Mouse (Mus musculus) adrenal gland, adult 8-10 months (tissue): Measurements from ENCODE around the gene Rdm1. TPM values are rescaled to one million over a fixed set of nuclear protein-coding genes. Genes with fewer than 3 reads are reported as not detected.
"Not testable (repeated sequence)": the region's sequence is repeated elsewhere in the genome, so short reads cannot be mapped to it uniquely, and the experiment has no call there.

Experiments
- DNase-seq: peaks from one replicate; pipeline ENCODE4 v3.0.0; 2022
- total RNA-seq, 4 experiments: library from RNA; stranded (reverse); gene quantifications; 2 replicates each; pipeline ENCODE4 v1.2.4; 2022

Gene Rdm1
- total RNA-seq, 4 experiments from 2014 or later: 30.5 to 45.6 (median 33.6) TPM

DNA sequence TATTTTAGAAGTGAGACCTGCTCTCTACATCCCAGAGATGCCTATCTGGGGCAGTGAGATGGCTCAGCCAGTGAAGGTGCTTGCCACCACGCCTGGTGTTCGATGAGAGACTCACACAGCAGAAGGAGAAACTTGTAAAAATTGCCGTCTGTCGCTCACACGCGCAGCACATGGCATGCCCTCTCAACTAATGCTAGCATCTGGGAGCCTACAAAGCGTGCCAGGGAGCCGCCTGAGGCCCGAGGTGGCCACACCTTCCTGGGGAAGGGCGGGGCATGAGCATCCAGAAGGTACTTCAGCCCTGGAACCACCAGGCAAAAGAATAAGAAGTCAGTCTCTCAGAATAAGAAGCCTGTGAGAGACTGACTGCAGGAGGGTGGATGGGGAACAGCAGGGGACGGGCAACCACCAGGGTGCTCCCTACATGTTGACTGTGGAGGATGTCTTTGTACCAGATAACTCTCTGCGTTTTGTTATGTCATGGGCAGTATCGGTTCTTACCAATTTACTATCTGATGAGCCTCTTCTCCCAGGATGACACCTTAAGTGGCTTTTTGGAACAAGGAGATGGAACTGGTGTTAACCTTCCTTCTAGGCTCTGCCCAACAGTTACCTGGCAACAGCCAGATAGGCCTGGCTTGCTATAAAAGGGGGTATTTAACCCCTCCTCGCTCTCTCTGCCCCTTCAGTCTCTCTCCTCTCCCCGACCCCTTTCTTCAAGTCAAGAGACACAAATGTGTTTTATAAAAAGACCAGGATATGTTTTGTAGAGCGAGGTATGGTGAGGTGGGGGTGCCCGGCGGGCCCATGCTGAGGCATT, 9.8 kb upstream of the Rdm1 start:
- DNase-seq: no peak

DNA sequence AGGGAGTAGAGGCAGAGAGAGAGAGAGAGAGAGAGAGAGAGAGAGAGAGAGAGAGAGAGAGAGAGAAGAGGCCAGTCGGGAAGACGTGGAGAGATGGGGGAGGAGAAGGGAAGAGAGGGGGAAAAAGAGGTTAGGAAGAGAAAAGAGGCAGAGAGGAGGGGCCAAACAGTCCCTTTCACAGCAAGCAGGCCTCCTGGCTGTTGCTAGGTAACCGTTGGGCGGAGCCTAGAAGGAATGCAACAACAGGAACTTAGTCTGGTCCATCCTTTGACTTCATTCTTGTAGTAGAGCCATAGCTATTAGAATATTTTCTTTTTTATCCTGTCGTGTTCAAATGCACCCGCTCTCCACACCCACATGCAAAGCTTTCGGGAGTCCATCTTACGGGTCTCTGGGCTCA, 9.1 kb upstream of the Rdm1 start:
- peak; percentile 29 for DNase-seq

DNA sequence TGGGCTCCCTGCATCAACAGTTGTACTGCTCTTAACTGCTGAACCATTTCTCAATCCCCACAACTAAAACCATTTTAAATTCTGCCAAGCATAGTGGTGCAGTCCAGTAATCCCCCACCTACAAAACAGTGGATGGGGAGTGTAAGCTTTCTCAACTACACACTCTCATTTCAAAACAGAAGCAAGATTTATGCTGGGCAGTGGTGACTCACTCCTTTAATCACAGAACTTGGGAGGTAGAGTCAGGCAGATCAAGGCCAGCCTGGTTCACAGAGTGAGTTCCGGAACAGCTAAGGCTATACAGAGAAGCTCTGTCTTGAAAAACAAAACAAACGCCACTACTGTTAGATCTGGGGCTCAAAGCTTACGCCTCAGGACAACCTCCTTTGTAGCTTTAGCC, 8.4 kb upstream of the Rdm1 start:
- peak; percentile 37 for DNase-seq

DNA sequence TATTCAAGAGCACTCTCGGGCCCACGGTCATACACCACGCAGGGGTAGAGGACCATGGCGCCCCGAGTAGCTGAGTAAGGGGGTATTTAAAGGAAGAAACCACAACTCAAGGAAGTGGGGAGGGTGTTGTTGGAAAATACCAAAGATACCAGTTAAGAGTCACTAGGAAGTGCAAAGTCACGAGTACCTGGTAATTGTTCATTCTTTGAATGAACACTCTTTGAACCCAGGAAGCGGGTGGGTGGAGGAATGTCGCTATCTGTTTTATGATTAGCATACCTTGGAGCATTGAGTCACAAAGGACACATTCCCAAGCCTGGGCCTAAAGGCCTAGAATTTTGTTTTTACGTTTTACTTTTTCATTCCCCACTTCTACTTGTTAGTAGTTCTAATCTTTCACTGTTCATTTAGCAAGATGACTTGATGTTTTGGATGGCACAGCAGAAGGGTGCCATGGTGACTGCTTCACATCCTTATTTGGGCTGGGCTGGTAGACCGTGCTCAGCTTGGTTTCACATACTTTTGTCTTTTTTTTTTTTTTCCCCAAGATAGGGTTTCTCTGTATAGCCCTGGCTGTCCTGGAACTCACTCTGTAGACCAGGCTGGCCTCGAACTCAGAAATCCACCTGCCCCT, 6.9 kb upstream of the Rdm1 start:
- DNase-seq: not testable (repeated sequence)

DNA sequence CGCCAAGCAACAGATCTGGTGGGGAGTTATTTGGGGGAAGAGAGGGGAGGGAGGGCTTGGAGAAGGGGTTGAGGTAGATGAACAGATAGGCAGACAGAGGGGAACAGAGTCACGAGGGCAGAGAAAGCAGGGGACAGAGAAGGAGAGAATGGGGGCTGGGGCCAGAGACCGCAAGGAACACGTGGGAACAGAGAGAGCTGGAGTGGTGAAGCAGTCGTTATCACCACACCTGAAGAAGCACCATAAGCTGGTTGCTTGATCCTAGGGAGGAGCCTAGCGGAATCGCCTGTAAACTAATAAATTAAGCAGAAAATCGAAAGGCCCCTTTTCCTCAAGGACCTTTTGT, 373 bp upstream of the Rdm1 start:
- peak; percentile 24 for DNase-seq

DNA sequence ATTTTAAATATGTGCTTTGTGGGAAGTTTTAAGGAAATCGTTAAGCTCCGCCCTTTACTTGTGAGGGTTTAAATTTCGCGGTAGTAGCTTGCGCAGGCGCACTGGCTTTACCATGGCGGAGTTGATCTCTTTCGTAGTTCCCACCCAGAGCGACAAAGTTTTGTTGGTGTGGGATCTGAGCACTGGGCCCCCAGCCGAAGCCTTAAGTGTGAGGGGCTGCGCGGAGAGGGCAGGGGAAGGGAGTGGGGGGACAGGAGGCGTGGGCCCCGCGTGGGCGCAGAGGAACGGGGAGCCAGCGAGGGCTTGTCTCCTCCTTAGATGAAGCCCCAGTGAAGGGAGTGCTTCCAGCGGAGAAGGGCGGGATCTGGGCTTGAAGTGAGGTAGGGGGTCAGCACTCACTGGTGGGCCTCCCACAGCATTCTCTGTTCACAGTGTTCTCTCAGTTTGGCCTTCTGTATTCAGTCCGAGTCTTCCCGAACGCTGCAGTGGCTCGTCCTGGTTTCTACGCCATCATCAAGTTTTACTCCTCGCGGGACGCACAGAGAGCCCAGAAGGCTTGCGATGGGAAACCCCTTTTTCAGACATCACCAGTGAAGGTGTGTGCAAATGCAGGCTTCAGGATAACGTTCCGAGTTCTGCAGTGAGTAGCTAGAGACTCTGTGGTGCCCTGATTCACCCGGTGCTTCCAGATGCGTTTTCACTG, 1.0 kb downstream of the Rdm1 start:
- peak; percentile 78 for DNase-seq

DNA sequence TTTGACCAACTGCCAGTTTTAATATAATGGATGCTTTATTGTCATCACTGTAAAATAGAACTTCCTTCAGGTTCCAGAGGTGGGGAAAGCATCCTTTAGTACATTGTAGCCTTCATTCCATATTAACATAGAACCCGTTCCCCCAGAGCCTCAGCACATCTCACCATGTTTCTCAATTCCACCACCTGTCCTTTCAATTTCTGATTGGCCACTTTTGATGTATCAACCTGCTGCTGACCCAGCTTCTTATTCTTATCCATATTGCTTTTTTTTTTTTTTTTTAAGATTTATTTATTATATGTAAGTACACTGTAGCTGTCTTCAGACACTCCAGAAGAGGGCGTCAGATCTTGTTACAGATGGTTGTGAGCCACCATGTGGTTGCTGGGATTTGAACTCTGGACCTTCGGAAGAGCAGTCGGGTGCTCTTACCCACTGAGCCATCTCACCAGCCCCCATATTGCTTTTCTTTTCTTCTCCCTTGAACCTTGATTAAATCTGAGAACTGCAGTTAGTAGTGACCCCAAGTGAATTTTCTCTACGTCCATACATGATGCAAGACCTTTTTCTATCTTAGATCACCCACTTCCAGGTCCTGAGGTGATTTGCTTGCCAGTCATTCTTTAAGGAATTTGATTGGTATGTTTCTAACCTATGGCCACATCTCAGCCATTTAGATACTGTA, 1.9 kb downstream of the Rdm1 start:
- not testable (repeated sequence) for DNase-seq

DNA sequence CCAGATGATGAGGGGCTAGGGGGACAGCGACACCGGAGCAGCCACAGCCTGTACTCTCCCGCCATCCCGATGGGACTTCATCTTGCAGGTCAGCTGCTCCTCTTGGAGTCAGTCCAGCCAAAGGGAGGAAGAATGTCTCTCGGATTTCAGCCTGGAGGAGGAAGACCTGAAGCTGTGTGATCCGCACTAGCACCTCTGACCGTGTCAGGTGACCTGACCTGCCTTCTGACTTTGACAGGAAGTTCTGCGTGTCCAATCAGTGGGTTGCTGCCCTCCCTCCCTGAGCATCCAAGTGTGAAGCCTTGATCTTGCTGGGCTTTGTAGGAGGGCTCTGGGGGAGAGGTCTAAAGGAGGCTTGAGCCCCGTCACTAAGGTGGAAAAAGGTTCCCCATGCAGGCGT, 8.7 kb downstream of the Rdm1 start:
- no peak for DNase-seq

DNA sequence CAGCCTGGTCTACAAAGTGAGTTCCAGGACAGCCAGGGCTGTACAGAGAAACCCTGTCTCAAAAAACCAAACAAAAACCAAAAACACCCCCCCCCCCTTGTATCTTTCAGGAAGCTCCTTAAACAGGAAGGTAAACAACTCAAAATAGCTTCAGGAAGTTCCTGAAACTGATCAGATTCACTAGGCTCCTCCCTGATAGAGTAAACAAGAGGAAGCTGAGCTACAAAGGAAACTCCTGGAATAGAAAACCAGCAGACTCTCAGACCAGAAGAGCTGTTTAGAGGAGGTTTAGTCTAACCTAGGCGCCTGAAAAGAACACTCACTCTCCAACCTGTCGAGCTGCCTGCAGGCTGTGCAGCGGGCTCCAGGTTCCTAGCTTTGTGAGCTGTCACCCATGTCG, 12.8 kb downstream of the Rdm1 start:
- DNase-seq: no peak

DNA sequence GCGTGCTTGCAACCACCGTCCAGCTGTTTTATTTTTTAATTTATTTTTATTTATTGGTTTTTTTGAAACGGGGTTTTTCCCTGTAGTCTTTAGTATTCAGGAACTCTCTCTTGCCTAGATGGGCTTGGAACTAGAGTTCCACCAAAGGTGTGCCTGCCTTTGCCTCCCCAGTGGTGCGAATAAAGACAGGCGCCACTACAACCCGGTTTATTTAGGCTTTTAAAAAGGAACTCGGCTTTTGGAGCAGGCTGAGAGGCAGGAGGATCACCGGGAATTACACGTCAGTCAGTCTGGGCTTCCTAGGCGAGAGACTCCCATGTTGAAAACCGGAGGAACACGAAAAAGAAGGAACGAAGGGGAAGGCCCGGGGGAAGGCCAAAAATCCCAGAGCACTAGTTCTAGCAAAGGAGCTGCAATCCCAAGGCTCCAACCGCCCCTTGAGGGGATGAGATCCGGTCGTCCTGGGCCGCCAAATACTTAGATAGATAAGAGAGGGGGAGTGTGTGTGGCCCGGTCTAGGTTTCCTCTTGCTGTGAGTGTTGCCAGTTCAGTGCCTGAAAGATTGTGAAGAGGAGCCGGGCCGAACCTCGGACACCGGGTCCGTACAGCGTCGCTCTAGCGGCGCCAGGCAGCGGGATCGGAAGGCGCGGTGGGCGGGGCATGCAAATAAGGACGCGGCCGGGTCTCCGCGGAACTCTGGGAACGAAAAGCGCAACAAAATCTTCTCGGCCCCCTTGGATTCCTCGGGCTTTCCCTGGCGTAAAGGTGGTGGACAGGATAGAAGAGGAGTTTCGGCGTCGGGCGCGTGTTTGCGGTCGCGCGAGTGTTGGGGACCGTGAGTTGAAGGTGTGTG, 14.1 kb downstream of the Rdm1 start:
- DNase-seq: peak; percentile 64

DNA sequence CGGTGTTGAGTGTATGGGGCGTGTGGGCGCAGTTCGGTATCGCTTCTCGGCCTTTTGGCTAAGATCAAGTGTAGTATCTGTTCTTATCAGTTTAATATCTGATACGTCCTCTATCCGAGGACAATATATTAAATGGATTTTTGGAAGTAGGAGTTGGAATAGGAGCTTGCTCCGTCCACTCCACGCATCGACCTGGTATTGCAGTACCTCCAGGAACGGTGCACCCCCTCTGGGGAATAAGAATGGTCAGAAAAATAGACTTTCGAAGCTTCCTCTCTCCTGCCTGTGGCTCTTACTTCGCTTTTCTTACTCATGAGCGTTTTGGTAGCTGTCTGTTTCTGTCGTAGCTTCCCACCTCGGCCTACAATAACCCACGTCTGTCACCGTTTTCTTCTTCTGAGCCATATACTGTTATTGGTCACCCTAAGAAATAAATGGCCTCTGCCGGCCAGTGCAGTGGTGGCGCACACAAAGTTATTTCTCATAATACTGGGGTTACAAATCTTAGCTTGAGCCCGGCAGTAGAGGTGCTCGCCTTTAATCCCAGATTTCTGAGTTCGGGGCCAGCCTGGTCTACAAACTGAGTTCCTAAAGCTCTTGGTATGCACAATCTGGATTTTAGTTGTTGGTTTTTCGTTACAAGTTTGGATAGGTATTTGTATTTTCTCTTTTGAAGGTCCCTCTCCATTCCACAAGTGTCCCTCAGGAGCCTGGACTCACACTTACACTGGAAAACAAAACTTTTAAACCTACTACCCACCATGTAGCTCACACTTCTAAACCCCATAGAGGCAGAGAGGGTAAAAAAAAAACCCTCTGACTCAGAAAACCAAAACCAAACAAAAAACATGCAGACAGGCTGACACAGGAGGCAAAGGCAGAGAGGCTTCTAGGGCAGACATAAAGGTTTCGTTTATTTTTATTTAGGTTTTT, 15.0 kb downstream of the Rdm1 start:
- DNase-seq: not testable (repeated sequence)

DNA sequence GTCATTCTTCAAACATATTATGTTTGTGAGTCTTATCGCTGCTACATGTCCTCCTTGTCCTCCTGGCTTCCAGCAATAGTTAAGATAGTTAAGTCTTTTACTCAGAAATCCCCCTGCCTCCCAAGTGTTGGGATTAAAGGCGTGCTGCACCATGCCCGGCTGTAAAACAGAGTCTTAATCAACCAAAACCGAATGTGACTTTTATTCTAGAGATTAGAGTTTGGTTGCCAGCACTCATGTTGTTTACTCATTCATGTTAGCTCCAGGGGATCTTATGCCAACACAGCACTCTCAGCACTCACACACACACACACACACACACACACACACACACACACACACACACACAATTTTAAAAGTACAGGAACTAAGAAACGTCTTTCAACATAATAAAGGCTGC, 15.9 kb downstream of the Rdm1 start:
- no peak for DNase-seq

DNA sequence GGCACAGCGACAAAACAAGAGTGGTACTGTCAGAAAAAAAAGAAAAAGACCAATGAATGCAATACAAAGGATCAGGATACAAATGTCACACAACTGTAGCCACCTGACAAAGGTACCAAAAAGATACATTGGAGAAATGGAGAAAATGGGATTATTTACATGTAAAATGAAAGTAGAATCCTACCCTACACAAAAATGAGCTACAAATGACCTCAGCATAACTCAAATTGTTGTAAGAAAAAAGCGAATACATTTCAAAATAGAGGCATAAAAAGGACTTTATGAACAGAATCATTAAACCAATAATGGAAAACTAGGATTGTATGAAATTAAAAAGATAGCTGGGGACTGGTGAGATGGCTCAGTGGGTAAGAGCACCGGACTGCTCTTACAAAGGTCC, 17.6 kb downstream of the Rdm1 start:
- DNase-seq: no peak

DNA sequence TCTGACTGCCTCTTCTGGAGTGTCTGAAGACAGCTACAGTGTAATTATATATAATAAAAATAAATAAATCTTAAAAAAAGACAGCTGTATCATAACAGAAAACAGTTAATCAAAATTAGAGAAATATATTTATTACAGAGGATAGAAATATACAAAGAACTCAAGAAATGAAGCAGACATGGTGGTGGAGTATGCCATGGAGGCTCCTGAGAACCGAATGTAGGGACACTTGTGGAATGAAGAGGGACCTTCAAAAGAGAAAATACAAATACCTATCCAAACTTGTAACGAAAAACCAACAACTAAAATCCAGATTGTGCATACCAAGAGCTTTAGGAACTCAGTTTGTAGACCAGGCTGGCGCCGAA, 18.0 kb downstream of the Rdm1 start:
- not testable (repeated sequence) for DNase-seq

DNA sequence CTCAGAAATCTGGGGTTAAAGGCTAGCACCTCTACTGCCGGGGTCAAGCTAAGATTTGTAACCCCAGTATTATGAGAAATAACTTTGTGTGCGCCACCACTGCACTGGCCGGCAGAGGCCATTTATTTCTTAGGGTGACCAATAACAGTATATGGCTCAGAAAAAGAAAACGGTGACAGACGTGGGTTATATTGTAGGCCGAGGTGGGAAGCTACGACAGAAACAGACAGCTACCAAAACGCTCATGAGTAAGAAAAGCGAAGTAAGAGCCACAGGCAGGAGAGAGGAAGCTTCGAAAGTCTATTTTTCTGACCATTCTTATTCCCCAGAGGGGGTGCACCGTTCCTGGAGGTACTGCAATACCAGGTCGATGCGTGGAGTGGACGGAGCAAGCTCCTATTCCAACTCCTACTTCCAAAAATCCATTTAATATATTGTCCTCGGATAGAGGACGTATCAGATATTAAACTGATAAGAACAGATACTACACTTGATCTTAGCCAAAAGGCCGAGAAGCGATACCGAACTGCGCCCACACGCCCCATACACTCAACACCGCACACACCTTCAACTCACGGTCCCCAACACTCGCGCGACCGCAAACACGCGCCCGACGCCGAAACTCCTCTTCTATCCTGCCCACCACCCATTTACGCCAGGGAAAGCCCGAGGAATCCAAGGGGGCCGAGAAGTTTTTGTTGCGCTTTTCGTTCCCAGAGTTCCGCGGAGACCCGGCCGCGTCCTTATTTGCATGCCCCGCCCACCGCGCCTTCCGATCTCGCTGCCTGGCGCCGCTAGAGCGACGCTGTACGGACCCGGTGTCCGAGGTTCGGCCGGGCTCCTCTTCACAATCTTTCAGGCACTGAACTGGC, 18.7 kb downstream of the Rdm1 start:
- DNase-seq: peak; percentile 57

DNA sequence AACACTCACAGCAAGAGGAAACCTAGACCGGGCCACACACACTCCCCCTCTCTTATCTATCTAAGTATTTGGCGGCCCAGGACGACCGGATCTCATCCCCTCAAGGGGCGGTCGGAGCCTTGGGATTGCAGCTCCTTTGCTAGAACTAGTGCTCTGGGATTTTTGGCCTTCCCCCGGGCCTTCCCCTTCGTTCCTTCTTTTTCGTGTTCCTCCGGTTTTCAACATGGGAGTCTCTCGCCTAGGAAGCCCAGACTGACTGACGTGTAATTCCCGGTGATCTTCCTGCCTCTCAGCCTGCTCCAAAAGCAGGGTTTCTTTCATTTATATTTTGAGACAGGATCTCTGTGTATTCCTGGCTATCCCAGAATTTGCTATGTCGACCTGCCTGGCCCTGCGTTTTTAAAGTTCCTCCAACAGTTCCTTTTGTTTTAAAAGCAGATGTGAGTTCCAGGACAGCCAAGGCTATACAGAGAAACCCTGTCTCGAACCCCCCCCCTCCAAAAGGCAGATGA, 19.3 kb downstream of the Rdm1 start:
- DNase-seq: not testable (repeated sequence)

DNA sequence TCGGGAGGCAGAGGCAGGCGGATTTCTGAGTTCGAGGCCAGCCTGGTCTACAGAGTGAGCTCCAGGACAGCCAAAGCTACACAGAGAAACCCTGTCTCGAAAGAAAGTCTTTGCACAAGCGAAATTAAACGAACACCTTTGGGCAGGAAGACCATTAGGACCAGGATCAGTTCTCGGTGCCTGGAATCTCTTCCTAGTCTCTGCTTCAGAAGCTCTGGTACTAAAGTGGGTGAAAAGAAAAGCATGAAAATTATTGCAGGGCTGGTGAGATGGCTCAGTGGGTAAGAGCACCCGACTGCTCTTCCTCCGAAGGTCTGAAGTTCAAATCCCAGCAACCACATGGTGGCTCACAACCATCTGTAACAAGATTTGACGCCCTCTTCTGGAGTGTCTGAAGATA, 20.1 kb downstream of the Rdm1 start:
- not testable (repeated sequence) for DNase-seq

DNA sequence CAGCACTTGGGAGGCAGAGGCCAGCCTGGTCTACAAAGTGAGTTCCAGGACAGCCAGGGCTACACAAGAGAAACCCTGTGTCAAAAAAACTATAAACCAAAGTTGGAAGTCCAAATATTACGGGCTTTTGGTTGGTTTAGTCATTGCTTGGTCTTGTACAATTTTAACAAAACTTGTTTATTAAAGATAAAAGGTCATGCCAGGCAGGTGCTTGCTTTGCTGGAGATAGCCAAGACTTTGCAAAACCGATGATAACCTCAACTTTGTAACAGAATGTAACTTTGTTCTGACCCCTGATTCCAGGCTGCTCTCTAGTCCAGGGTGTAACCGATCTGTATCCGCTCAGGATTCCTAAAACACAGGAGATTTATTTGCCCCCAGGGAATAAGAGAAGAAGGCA, 29.4 kb downstream of the Rdm1 start:
- DNase-seq: no peak

DNA sequence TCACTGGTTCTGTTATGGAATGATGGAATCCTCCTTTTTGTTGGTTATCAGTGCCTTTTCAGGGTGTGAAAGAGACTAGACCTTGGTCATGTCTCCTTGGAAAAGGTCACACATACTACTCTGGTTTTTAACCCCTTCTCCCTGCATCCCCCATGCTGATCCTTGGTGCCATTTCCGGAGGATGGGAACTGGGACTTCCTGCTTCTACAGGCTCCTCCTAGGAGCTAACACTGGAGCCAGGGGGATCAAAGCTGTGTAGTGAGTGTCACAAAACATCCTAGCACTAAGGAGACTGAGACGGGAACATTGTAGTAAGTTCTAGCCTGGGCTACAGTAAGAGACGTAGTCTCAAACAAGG, 30.5 kb downstream of the Rdm1 start:
- DNase-seq: no peak
